Mouse (Mus musculus) erythroblast, embryonic 14.5 days (primary cell): ENCODE measurements around the gene Capn15. TPM values are rescaled to one million over a fixed set of nuclear protein-coding genes. Genes with fewer than 3 reads are reported as not detected.

Experiments used
- H3K27me3 ChIP-seq: 2 replicates; pipeline ENCODE4 v1.6.1; 2012; ENCODE audit warnings: inconsistent platforms; ENCODE audit not compliant: control insufficient read depth
- H3K36me3 ChIP-seq: 2 replicates; pipeline ENCODE4 v1.6.1; 2012; ENCODE audit warnings: mild to moderate bottlenecking, inconsistent platforms; ENCODE audit not compliant: control insufficient read depth
- H3K4me1 ChIP-seq: 2 replicates; pipeline ENCODE4 v1.6.1; 2012; ENCODE audit warnings: inconsistent platforms; ENCODE audit not compliant: control insufficient read depth
- H3K4me3 ChIP-seq: replicated peaks from 2 replicates; pipeline ENCODE3; 2012; ENCODE audit warnings: moderate library complexity, mild to moderate bottlenecking, inconsistent platforms
- H3K9me3 ChIP-seq: 2 replicates; pipeline ENCODE4 v1.6.1; 2012; ENCODE audit warnings: low read length, inconsistent platforms, mixed read lengths; ENCODE audit not compliant: control insufficient read depth
- GATA1 ChIP-seq: IDR thresholded peaks from 2 replicates; pipeline ENCODE4 v1.6.1; 2012; ENCODE audit warnings: low read length, inconsistent platforms, mixed read lengths
- TAL1 ChIP-seq: IDR thresholded peaks from 3 replicates; pipeline ENCODE4 v1.6.1; 2012; ENCODE audit warnings: low read length, inconsistent platforms, mixed read lengths
- polyA plus RNA-seq: library from polyadenylated mRNA; stranded (reverse); fragments of >175 nt; gene quantifications from 2 replicates; pipeline ENCODE4 v1.2.3, GENCODE M21; 2012

The Capn15 gene
- polyA plus RNA-seq, 1 experiment = 6.3 TPM

- peak overlapping the region; percentile 44 for H3K4me3 ChIP-seq
- no peaks in the 10 kb centered on the region for H3K9me3 ChIP-seq
- peaks cover 54% of the 10 kb centered on the region for H3K36me3 ChIP-seq
- TF ChIP-seq GATA1 (no peak), TAL1 (no peak)
- peaks cover 66% of the 10 kb centered on the region for H3K4me1 ChIP-seq
- H3K27me3 ChIP-seq = peaks cover 12% of the 10 kb centered on the region
These were observed 40.0 kb downstream of the Capn15 start for GRCm38 (mm10) chr17:25945517-25946155.

DNA sequence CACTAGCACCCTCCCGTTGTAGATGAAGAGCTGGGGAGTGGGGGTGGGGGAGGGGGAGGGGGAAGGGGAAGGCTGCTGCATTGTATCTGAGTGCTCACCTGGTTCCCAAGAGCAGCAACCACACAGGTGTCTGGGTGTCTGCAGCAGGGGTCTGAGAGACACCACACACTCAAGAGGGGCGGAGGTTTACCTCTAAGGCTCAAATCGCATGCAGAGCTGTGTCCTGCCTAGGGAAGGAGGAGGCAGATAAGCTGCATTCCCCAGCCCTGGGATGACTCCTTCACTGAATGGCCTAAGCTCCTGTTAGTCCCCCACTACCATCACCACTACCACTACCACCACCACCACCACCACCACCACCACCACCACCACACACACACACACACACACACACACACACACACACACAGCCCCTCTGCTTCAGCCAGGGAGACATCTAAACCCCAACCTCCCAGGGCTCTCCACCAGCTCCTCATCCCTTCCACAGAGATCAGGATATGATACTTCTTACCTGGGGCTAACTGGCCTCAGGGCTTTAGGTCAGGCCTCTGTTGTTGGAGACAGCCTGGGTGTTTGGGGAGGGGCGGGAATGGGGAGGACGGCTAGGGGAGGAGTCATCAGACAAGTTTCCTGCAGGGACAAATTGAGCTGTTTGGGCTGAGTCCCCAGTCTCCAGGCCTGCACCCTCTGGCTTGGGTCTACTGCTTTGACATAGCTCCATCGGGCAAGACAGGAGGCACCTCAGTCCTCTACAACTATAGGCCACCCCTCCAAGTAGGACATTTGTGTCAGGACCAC, 41.0 kb downstream of the Capn15 start, which contains the start of the genes Pigq and Nhlrc4:
Gene Pigq, minus strand, starts transcription at position 571 of the 798 bp plus-strand sequence.
Gene Nhlrc4, minus strand, starts transcription at position 596 of the 798 bp plus-strand sequence.
- H3K4me1 ChIP-seq = peaks cover 72% of the 10 kb centered on the region
- H3K36me3 ChIP-seq = peaks cover 65% of the 10 kb centered on the region
- no peaks in the 10 kb centered on the region for H3K9me3 ChIP-seq
- H3K27me3 ChIP-seq = peaks cover under 1% of the 10 kb centered on the region
- TF ChIP-seq TAL1 (peak; percentile 45), GATA1 (peak; percentile 57)
- peak within 1 kb of the TSS; percentile 81 for H3K4me3 ChIP-seq

- Histone ChIP-seq H3K4me1 (peaks cover 80% of the 10 kb centered on the region), H3K4me3 (peak overlapping the region; percentile 81), H3K27me3 (no peaks in the 10 kb centered on the region), H3K9me3 (no peaks in the 10 kb centered on the region), H3K36me3 (peaks cover 73% of the 10 kb centered on the region)
- TF ChIP-seq TAL1 = no peak
- TF ChIP-seq GATA1 = no peak
These were observed 41.8 kb downstream of the Capn15 start for GRCm38 (mm10) chr17:25943769-25944168.

- Histone ChIP-seq H3K4me1 (peaks cover 80% of the 10 kb centered on the region), H3K9me3 (no peaks in the 10 kb centered on the region), H3K27me3 (no peaks in the 10 kb centered on the region), H3K4me3 (peak overlapping the region; percentile 81), H3K36me3 (peaks cover 76% of the 10 kb centered on the region)
- TF ChIP-seq GATA1 (no peak), TAL1 (no peak)
These were observed 42.4 kb downstream of the Capn15 start for GRCm38 (mm10) chr17:25943221-25943620.

DNA sequence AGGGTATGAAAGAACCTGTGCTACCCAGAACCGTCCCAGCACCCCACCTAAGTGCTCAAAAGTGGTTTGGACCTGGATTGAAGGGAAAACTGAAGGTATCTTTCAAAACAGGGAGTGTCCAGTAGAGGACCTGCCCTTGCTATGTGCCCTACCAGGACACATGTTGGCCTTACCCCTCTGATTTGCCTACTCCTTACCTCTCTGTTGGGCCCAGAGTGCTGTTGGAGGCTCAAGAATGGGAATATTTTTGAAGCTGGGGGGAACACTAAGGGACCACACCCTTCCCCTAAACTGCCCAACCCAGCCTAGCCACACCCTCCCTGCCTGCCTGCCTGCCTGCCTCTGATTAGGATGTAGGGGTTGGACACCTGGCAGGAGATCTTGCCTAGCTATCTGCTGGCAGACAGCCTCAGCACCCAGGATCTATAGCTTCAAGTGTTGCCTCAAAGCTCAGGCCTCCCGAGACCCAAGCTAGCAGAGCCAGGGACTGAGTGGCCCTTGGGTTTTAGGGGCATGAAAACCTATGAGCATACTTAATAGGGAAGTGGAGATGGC, 42.9 kb downstream of the Capn15 start:
- peaks cover 76% of the 10 kb centered on the region for H3K36me3 ChIP-seq
- peak; percentile 96 for TF ChIP-seq GATA1
- peak; percentile 100 for TF ChIP-seq TAL1
- H3K27me3 ChIP-seq = no peaks in the 10 kb centered on the region
- no peaks in the 10 kb centered on the region for H3K9me3 ChIP-seq
- peaks cover 80% of the 10 kb centered on the region for H3K4me1 ChIP-seq
- H3K4me3 ChIP-seq = peak overlapping the region; percentile 81

- Histone ChIP-seq H3K4me3 (peak overlapping the region; percentile 81), H3K9me3 (no peaks in the 10 kb centered on the region), H3K27me3 (no peaks in the 10 kb centered on the region; the same call in 1 of the 2 replicates), H3K36me3 (peaks cover 82% of the 10 kb centered on the region), H3K4me1 (peaks cover 80% of the 10 kb centered on the region)
- TF ChIP-seq TAL1 (no peak), GATA1 (no peak)
These were observed 43.9 kb downstream of the Capn15 start for GRCm38 (mm10) chr17:25941511-25942241.

- Histone ChIP-seq H3K9me3 (no peaks in the 10 kb centered on the region), H3K36me3 (peaks cover 100% of the 10 kb centered on the region), H3K27me3 (no peaks in the 10 kb centered on the region; the same call in 1 of the 2 replicates), H3K4me1 (peaks cover 90% of the 10 kb centered on the region), H3K4me3 (peak overlapping the region; percentile 35)
- TF ChIP-seq GATA1 (no peak), TAL1 (no peak)
These were observed 51.1 kb downstream of the Capn15 start for GRCm38 (mm10) chr17:25934526-25934925.

DNA sequence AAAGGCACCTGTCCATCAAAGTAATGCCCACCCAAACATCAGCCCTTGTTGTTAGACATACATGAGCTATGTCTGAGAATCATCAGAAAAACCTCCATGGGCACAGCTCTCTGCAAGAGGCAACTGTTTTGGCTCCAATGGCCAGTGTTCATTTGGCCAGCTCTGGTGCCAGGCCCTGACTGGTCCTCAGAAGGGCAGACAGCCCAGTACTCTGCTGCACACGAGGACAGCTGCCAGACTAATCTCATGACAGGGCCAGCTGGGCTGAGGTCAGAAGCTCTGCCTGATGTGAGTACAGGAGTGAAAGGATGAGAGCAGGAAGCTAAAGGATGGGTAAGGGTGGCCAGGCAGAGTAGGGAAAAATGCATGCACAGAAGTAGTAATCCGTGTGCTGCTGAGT, 60.2 kb downstream of the Capn15 start:
- Histone ChIP-seq H3K9me3 (no peaks in the 10 kb centered on the region), H3K4me1 (peaks cover 56% of the 10 kb centered on the region), H3K4me3 (no peak overlapping the region), H3K36me3 (peaks cover 82% of the 10 kb centered on the region), H3K27me3 (no peaks in the 10 kb centered on the region; the same call in 1 of the 2 replicates)
- TF ChIP-seq GATA1 = no peak
- no peak for TF ChIP-seq TAL1
